Mouse (Mus musculus) layer of hippocampus, adult 11-12 months (tissue): ENCODE data around the gene Sun1.

Experiments
- DNase-seq: peaks from one replicate; pipeline ENCODE4 v3.0.0; 2022; ENCODE audit warnings: low spot score

Sun1 gene

GRCm38 (mm10) chr5:139252081-139252909 is 51.9 kb downstream of the Sun1 start, which contains the start of gene Get4:
Get4 (plus strand) TSS chr5:139252324.
- peak; percentile 99 for DNase-seq

GRCm38 (mm10) chr5:139252910-139253245 is 52.4 kb downstream of the Sun1 start:
- peak; percentile 39 for DNase-seq

GRCm38 (mm10) chr5:139253301-139253741 is 52.9 kb downstream of the Sun1 start:
- peak; percentile 51 for DNase-seq

- no peak for DNase-seq
These were observed 54.5 kb downstream of the Sun1 start for GRCm38 (mm10) chr5:139254938-139255337.

- no peak for DNase-seq
These were observed 55.3 kb downstream of the Sun1 start for GRCm38 (mm10) chr5:139255777-139256176.

GRCm38 (mm10) chr5:139256211-139256765 is 55.9 kb downstream of the Sun1 start:
- no peak for DNase-seq

GRCm38 (mm10) chr5:139257265-139257664 is 56.8 kb downstream of the Sun1 start:
- DNase-seq: no peak

- DNase-seq: no peak
These were observed 57.4 kb downstream of the Sun1 start for GRCm38 (mm10) chr5:139257818-139258217.

GRCm38 (mm10) chr5:139258371-139259035 is 58.1 kb downstream of the Sun1 start:
- no peak for DNase-seq

GRCm38 (mm10) chr5:139259853-139260252 is 59.4 kb downstream of the Sun1 start:
- DNase-seq: no peak

- no peak for DNase-seq
These were observed 61.0 kb downstream of the Sun1 start for GRCm38 (mm10) chr5:139261403-139261802.

- DNase-seq: no peak
These were observed 67.2 kb downstream of the Sun1 start for GRCm38 (mm10) chr5:139267661-139268060.

- DNase-seq: no peak
These were observed 70.5 kb downstream of the Sun1 start for GRCm38 (mm10) chr5:139270806-139271521.

GRCm38 (mm10) chr5:139271994-139272554 is 71.6 kb downstream of the Sun1 start:
- DNase-seq: no peak

GRCm38 (mm10) chr5:139277287-139277686 is 76.8 kb downstream of the Sun1 start:
- peak; percentile 48 for DNase-seq

- no peak for DNase-seq
These were observed 81.1 kb downstream of the Sun1 start for GRCm38 (mm10) chr5:139281373-139282112.

GRCm38 (mm10) chr5:139282191-139282590 is 81.8 kb downstream of the Sun1 start:
- peak; percentile 89 for DNase-seq

GRCm38 (mm10) chr5:139283460-139284180 is 83.2 kb downstream of the Sun1 start:
- DNase-seq: no peak

GRCm38 (mm10) chr5:139285383-139286067 is 85.1 kb downstream of the Sun1 start:
- peak; percentile 56 for DNase-seq
